Mouse (Mus musculus) G1E (cell line): ENCODE results near the gene Hspa1l. TPM values are rescaled to one million over a fixed set of nuclear protein-coding genes. Genes with fewer than 3 reads are reported as not detected.

Source experiments
- ATAC-seq: 2 replicates; pipeline ENCODE4 v1.8.0; 2016; ENCODE audit warnings: mild to moderate bottlenecking; ENCODE audit not compliant: insufficient number of reproducible peaks, poor library complexity, low FRiP score, severe bottlenecking; ENCODE audit errors: extremely low read depth
- DNase-seq: peaks from one replicate; pipeline ENCODE4 v3.0.0; 2012; ENCODE audit warnings: low spot score
- H3K27me3 ChIP-seq: 2 replicates; pipeline ENCODE4 v1.6.1; 2012; ENCODE audit warnings: mild to moderate bottlenecking, low read length, inconsistent platforms; ENCODE audit not compliant: insufficient read depth
- H3K36me3 ChIP-seq: replicated peaks from 2 replicates; pipeline ENCODE3; 2012; ENCODE audit warnings: mild to moderate bottlenecking, inconsistent platforms
- H3K4me1 ChIP-seq: 2 replicates; pipeline ENCODE4 v1.6.1; 2012; ENCODE audit warnings: low read depth, low read length, inconsistent platforms, mixed read lengths; ENCODE audit not compliant: insufficient read depth
- H3K4me3 ChIP-seq: 2 replicates; pipeline ENCODE4 v1.5.1; 2012; ENCODE audit warnings: low read depth, mild to moderate bottlenecking, inconsistent platforms, low read length, moderate library complexity, mixed read lengths
- H3K9me3 ChIP-seq: replicated peaks from 2 replicates; pipeline ENCODE4 v1.6.1; 2012; ENCODE audit warnings: inconsistent platforms
- CTCF ChIP-seq: IDR thresholded peaks from 2 replicates; pipeline ENCODE4 v1.5.1; 2012; ENCODE audit warnings: low read depth, low read length, inconsistent platforms, mixed read lengths
- GATA1 ChIP-seq: IDR thresholded peaks from 2 replicates; pipeline ENCODE4 v1.6.1; 2012; ENCODE audit warnings: borderline replicate concordance, low read length, inconsistent platforms, mixed read lengths
- GATA2 ChIP-seq: IDR thresholded peaks from 2 replicates; pipeline ENCODE4 v1.6.1; 2012; ENCODE audit warnings: low read depth, low read length, inconsistent platforms, borderline replicate concordance
- POLR2AphosphoS5 ChIP-seq: IDR thresholded peaks from 2 replicates; pipeline ENCODE4 v1.6.1; 2012; ENCODE audit warnings: low read depth, low read length, inconsistent platforms; ENCODE audit not compliant: insufficient replicate concordance
- TAL1 ChIP-seq: conservative IDR thresholded peaks from 2 replicates; pipeline ENCODE4 v1.6.1; 2012; ENCODE audit warnings: low read depth, low read length, inconsistent platforms, mixed read lengths
- polyA plus RNA-seq: library from polyadenylated mRNA; stranded (reverse); fragments of >175 nt; gene quantifications from 2 replicates; pipeline ENCODE4 v1.2.3, GENCODE M21; 2012
- total RNA-seq, 2 experiments: library from RNA; stranded (forward) in 1 of 2; stranded (reverse) in 1 of 2; fragments of 200-1000 nt in 1 of 2; fragments of >200 nt in 1 of 2; fragmentation: Nextera tagmentation in 1 of 2; gene quantifications; 2 replicates each; pipeline ENCODE4 v1.2.3; 2014 to 2017

The Hspa1l gene
- total and polyA plus RNA-seq, 3 experiments: 0.05 TPM; not detected in 2

- Histone ChIP-seq H3K4me3 (peak overlapping the region; percentile 48; the same call in 1 of the 2 replicates), H3K36me3 (peaks cover 59% of the 10 kb centered on the region), H3K4me1 (peaks cover 93% of the 10 kb centered on the region), H3K9me3 (no peaks in the 10 kb centered on the region), H3K27me3 (no peaks in the 10 kb centered on the region)
- DNase-seq: no peak
- no peak for ATAC-seq
- TF ChIP-seq GATA1 (no peak), POLR2AphosphoS5 (no peak), CTCF (no peak), GATA2 (no peak), TAL1 (no peak)
Measured at GRCm38 (mm10) chr17:35022541-35023060, 50.1 kb downstream of the Hspa1l start.

- no peaks in the 10 kb centered on the region for H3K27me3 ChIP-seq
- no peaks in the 10 kb centered on the region for H3K9me3 ChIP-seq
- DNase-seq (no peak), ATAC-seq (no peak)
- no peak for TF ChIP-seq TAL1
- TF ChIP-seq POLR2AphosphoS5: no peak
- TF ChIP-seq CTCF: no peak
- TF ChIP-seq GATA2: no peak
- peaks cover 93% of the 10 kb centered on the region for H3K4me1 ChIP-seq
- H3K36me3 ChIP-seq: peaks cover 54% of the 10 kb centered on the region
- peak overlapping the region; percentile 66; the same call in 1 of the 2 replicates for H3K4me3 ChIP-seq
Measured at GRCm38 (mm10) chr17:35023221-35023620, 50.7 kb downstream of the Hspa1l start.

- Histone ChIP-seq H3K9me3 (no peaks in the 10 kb centered on the region), H3K4me1 (peaks cover 94% of the 10 kb centered on the region), H3K36me3 (peaks cover 51% of the 10 kb centered on the region), H3K4me3 (peak overlapping the region; percentile 66; the same call in 1 of the 2 replicates), H3K27me3 (no peaks in the 10 kb centered on the region)
- TF ChIP-seq POLR2AphosphoS5 (no peak), GATA2 (no peak), CTCF (no peak), TAL1 (no peak), GATA1 (no peak)
- ATAC-seq (no peak), DNase-seq (no peak)
Measured at GRCm38 (mm10) chr17:35023756-35024155, 51.3 kb downstream of the Hspa1l start.

- DNase-seq (no peak), ATAC-seq (no peak)
- Histone ChIP-seq H3K4me1 (peaks cover 97% of the 10 kb centered on the region), H3K4me3 (peak overlapping the region; percentile 66; the same call in 1 of the 2 replicates), H3K9me3 (no peaks in the 10 kb centered on the region), H3K27me3 (no peaks in the 10 kb centered on the region), H3K36me3 (peaks cover 54% of the 10 kb centered on the region)
- TF ChIP-seq GATA1 (no peak), POLR2AphosphoS5 (no peak), CTCF (no peak), GATA2 (no peak), TAL1 (no peak)
Measured at GRCm38 (mm10) chr17:35024261-35024660, 51.8 kb downstream of the Hspa1l start.

GRCm38 (mm10) chr17:35024691-35025488 is 52.4 kb downstream of the Hspa1l start:
- no peak for ATAC-seq
- Histone ChIP-seq H3K4me1 (peaks cover 98% of the 10 kb centered on the region), H3K9me3 (no peaks in the 10 kb centered on the region), H3K36me3 (peaks cover 56% of the 10 kb centered on the region), H3K27me3 (no peaks in the 10 kb centered on the region), H3K4me3 (peak overlapping the region; percentile 66; the same call in 1 of the 2 replicates)
- TF ChIP-seq GATA2 (no peak), CTCF (no peak), GATA1 (no peak), TAL1 (no peak), POLR2AphosphoS5 (no peak)
- no peak for DNase-seq

- H3K36me3 ChIP-seq: peaks cover 65% of the 10 kb centered on the region
- H3K4me3 ChIP-seq: peak overlapping the region; percentile 78
- peaks cover 98% of the 10 kb centered on the region for H3K4me1 ChIP-seq
- H3K9me3 ChIP-seq: no peaks in the 10 kb centered on the region
- DNase-seq: no peak
- ATAC-seq: no peak
- no peak for TF ChIP-seq POLR2AphosphoS5
- TF ChIP-seq TAL1: no peak
- TF ChIP-seq CTCF: no peak
- no peaks in the 10 kb centered on the region for H3K27me3 ChIP-seq
Measured at GRCm38 (mm10) chr17:35026206-35026605, 53.7 kb downstream of the Hspa1l start.
